Mouse (Mus musculus): ENCODE results near the gene Zbed4. TPM values are rescaled to one million over a fixed set of nuclear protein-coding genes. Genes with fewer than 3 reads are reported as not detected.
A peak's percentile ranks its signal among the peaks of the same experiment; 100 is the strongest.
"Not testable (repeated sequence)": the region's sequence is repeated elsewhere in the genome, so short reads cannot be mapped to it uniquely, and the experiment has no call there.

The Zbed4 gene
- total RNA-seq, 2 experiments from 2014 or later = 10.9 to 12.6 TPM

DNA sequence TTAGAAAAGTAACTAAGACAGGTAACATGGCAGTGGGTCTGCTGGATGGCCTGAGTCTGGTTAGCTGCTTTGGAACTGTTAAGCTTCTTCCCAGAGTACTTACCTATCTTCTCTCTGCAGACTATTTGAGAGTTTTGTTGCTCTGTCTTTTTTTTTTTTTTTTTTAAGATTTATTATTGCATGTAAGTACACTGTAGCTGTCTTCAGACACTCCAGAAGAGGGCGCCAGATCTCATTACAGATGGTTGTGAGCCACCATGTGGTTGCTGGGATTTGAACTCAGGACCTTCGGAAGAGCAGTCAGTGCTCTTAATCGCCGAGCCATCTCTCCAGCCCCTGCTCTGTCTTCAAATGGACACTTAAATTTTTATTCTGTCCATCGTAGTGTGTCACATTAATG lies 23.2 kb downstream of the Zbed4 start:
- DNase-seq (ENCODE audit: extremely low spot score in 1 of 2, low spot score in 2 of 2); intact Hi-C loops (cut with DNase I): not testable (repeated sequence)
- peak; percentile 24; the same call in 1 of the 2 replicates for TF ChIP-seq CTCF (IDR thresholded peaks at IDR 0.05)

GRCm38 (mm10) chr15:88792140-88792850 lies 40.8 kb downstream of the Zbed4 start:
- no peak for TF ChIP-seq CTCF (IDR thresholded peaks at IDR 0.05)
- intact Hi-C loops (cut with DNase I) = no loop called here
- no peak for DNase-seq (ENCODE audit: extremely low spot score in 1 of 2, low spot score in 2 of 2)

More for the DNA sequence above, 23.2 kb downstream of the Zbed4 start:
- not testable (repeated sequence) for H3K27ac ChIP-seq, H3K4me3 ChIP-seq

DNA sequence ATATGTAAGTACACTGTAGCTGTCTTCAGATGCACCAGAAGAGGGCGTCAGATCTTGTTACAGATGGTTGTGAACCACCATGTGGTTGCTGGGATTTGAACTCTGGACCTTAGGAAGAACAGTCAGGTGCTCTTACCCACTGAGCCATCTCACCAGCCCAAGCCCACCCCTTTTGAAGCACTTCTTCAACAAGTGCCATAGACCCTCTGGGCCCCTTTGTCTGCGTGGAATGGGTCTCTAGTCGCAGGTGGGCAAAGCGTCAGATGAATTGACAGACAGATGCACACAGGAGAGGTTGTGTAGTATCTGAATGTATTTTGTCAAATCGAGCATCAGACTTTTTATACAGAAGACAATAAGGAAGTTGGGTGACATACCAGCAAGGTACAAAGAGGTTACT lies 43.3 kb downstream of the Zbed4 start:
- DNase-seq (ENCODE audit: extremely low spot score in 1 of 2, low spot score in 2 of 2); intact Hi-C loops (cut with DNase I); H3K27ac ChIP-seq; H3K4me3 ChIP-seq: not testable (repeated sequence)

More at GRCm38 (mm10) chr15:88792140-88792850, 40.8 kb downstream of the Zbed4 start:
- no peak overlapping the region for H3K27ac ChIP-seq
- H3K4me3 ChIP-seq = no peak overlapping the region

DNA sequence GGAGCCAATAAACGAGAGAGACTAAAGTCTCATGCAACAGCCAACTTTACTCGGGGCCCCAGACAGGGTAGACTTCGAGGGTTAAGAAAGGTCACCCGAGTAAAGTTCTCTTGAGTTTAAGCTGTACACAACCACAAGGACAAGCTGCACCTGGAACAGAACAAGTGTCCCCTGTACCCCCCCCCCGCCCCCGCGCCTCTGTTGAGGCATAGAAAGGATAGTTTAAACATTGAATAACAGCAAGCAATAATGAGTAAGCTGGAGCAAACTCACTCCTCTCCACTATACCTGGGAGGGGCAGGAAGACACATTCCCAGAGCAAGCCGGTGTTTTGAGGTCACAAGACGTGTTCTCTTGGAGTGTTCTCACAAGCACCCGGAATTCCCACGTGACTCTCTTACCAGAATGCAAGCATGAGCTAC lies 48.5 kb downstream of the Zbed4 start:
- no peak overlapping the region for H3K4me3 ChIP-seq
- DNase-seq (ENCODE audit: extremely low spot score in 1 of 2, low spot score in 2 of 2) = no peak
- no peak for TF ChIP-seq CTCF (IDR thresholded peaks at IDR 0.05)
- no peak overlapping the region for H3K27ac ChIP-seq
- intact Hi-C loops (cut with DNase I) = no loop called here

DNA sequence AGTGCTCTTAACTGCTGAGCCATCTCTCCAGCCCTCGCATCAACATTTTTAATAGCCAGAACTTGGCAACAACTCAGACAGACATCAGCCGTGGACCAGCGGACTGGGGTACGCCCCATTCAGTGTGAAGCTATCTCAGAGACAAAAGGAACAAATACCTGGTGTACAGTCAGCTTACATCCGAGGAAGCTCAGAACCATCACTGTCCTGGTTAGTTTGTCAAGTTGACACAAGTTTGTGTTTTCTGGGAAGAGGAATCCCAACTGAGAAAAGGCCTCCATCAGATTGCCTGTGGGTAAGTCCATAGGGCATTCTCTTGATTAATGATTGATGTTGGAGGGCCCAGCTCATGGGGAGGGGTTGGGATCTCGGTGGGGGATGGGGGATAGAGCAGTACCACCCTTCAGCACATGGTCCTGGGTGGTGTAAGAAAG lies 49.5 kb downstream of the Zbed4 start:
- no peak overlapping the region for H3K27ac ChIP-seq
- no peak for DNase-seq (ENCODE audit: extremely low spot score in 1 of 2, low spot score in 2 of 2)
- H3K4me3 ChIP-seq = no peak overlapping the region
- TF ChIP-seq CTCF (IDR thresholded peaks at IDR 0.05) = no peak
- intact Hi-C loops (cut with DNase I) = no loop called here

DNA sequence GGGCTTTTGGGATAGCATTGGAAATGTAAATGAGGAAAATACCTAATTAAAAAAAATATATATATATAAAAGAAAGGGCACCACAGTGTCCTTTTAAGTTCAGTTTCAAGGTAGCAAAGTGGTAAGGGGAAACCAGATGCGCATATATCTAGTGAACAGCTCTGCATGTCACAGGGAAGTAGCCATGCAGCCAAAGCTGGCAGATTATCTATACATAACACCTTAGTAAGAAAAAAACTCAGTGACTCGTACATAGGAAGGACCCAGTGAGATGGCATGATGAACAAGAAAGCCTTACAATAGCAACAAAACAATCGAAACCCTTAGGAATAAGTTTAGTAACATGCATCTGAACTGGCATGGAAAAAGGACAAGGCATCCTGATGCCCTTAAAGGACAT lies 50.4 kb downstream of the Zbed4 start:
- no peak overlapping the region for H3K4me3 ChIP-seq
- no peak for DNase-seq (ENCODE audit: extremely low spot score in 1 of 2, low spot score in 2 of 2)
- no peak overlapping the region for H3K27ac ChIP-seq
- intact Hi-C loops (cut with DNase I) = no loop called here
- no peak for TF ChIP-seq CTCF (IDR thresholded peaks at IDR 0.05)

- no peak for TF ChIP-seq CTCF (IDR thresholded peaks at IDR 0.05)
- H3K4me3 ChIP-seq = no peak overlapping the region
- no peak for DNase-seq (ENCODE audit: extremely low spot score in 1 of 2, low spot score in 2 of 2)
- intact Hi-C loops (cut with DNase I) = no loop called here
- H3K27ac ChIP-seq = no peak overlapping the region
Observed at GRCm38 (mm10) chr15:88802348-88802747, 50.9 kb downstream of the Zbed4 start.

DNA sequence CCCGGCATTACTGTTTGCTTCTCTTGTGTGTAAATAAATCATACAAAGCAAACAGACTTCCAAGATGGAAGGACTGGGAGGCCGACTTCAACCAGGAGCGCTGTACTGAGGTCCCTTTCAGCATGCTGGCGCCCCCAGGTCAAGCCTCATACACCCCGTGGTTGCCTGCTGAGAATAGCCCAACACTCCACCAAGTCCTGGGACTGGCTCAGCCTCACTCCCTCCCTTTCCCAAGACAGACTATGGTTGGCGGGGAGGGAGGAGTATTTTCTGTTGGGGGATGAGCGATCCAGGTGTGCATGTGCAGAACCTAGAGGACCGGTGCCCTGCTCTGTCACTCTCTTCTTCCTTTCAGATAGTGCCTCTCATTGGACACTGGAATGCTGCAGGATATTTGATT lies 56.7 kb downstream of the Zbed4 start:
- Histone ChIP-seq H3K4me3 (no peak overlapping the region), H3K27ac (no peak overlapping the region)
- no peak for DNase-seq (ENCODE audit: extremely low spot score in 1 of 2, low spot score in 2 of 2)
- no peak for TF ChIP-seq CTCF (IDR thresholded peaks at IDR 0.05)
- intact Hi-C loops (cut with DNase I) = no loop called here

DNA sequence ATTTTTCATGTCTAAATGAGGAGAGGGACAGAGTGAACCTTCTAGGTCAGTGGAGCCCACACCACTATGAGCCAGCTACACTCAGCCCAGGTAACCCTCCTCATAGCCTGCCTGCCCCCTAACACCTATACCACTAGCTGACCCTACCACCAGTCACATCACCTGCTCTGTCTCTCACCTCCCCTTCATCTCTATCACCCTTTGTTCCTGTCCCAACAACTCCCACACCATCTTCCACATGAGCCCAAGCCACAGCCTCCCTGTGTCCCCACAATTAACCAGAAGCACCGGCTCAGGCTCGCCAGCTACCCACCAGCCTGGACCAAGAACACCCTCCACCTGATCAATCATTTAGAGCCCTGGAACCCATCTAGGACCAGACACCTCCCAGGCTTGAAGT lies 58.9 kb downstream of the Zbed4 start:
- DNase-seq (ENCODE audit: extremely low spot score in 1 of 2, low spot score in 2 of 2) = no peak
- H3K27ac ChIP-seq = no peak overlapping the region
- intact Hi-C loops (cut with DNase I) = no loop called here
- H3K4me3 ChIP-seq = no peak overlapping the region
- no peak for TF ChIP-seq CTCF (IDR thresholded peaks at IDR 0.05)

DNA sequence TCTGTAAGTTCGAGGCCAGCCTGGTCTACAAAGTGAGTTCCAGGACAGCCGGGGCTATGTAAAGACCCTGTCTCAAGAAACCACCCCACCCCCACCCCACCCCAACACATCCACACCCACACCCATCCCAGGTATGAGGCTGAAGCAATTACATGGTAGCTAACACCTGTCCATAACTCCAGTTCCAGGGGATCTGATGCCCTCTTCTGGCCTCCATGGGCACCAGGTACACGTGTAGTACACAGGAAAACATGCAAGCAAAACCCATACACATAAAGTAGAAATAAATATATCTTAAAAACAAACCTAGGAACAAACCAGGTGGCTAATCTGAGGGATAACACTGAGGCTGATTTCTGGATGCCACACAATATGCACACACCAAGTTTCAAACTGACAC lies 61.8 kb downstream of the Zbed4 start:
- Histone ChIP-seq H3K27ac (no peak overlapping the region), H3K4me3 (no peak overlapping the region)
- no peak for TF ChIP-seq CTCF (IDR thresholded peaks at IDR 0.05)
- DNase-seq (ENCODE audit: extremely low spot score in 1 of 2, low spot score in 2 of 2) = no peak
- intact Hi-C loops (cut with DNase I) = no loop called here

GRCm38 (mm10) chr15:88813873-88814272 lies 62.4 kb downstream of the Zbed4 start:
- intact Hi-C loops (cut with DNase I); DNase-seq (ENCODE audit: extremely low spot score in 1 of 2, low spot score in 2 of 2); H3K4me3 ChIP-seq; H3K27ac ChIP-seq: not testable (repeated sequence)

DNA sequence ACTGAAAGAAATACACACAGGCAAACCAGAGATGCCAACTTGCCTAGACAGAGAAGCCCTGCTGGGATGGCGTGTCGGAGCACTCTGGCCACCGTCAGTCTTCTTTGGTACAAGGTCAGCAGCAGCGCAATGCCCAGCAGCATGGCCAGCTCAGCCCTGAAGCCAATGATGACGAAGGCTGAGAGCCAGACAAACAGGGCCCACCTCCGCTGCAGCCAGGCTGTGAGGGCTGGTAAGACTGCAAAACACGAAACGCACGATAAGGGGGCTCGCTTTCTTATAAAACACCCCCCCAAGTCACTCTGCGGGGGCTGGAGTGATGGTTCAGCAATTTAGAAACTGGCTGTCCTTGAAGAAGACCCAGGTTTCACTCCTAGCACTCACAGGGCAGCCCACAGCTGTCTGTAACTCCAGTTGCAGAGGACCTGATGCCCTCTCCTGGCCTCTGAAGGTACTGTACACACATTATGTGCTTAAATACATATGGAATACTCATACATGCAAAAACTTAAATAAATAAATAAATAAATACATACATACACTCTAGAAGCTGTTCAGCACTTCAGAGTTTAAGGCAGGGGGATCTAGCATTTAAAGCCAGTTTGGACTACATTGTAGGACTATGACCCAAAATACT lies 63.1 kb downstream of the Zbed4 start:
- Histone ChIP-seq H3K4me3 (no peak overlapping the region), H3K27ac (no peak overlapping the region)
- intact Hi-C loops (cut with DNase I) = loop anchor here (5.0 kb wide), 1 partner anchor 62 kb away; the partner anchor contains the start of gene Zbed4
- peak; percentile 32 for TF ChIP-seq CTCF (IDR thresholded peaks at IDR 0.05)
- DNase-seq (ENCODE audit: extremely low spot score in 1 of 2, low spot score in 2 of 2) = no peak
